Mouse (Mus musculus): Measurements from ENCODE around the gene Mxd4.

DNA sequence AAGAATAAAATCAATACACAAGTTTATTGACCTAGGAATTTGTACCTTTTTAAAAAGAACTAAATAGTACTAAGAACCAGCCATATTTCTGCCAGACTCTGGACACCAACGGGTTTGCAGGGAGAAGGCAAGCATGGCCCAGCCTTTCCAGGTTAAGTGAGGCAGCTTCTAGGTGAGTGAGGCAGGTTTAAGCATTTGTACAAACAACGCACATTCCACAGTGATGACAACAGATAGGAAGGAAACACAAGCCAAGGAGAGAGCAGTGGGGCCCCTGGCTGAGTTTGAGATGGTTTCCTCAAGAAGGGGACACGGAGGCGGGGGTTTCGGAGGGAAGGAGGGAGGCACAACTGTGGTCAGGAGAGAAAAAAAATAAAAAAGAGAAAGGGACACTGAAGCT, 31.2 kb upstream of the Mxd4 start:
- TF ChIP-seq GATA1 (IDR thresholded peaks at IDR 0.05; ENCODE audit: borderline replicate concordance, low read length) (no peak), FLI1 (IDR thresholded peaks at IDR 0.05; ENCODE audit: low read length) (no peak)
